Mouse (Mus musculus) midbrain, postnatal 0 days (tissue): Measurements from ENCODE around the gene Ino80b. TPM values are rescaled to one million over a fixed set of nuclear protein-coding genes. Genes with fewer than 3 reads are reported as not detected.
"Not testable (repeated sequence)": the region's sequence is repeated elsewhere in the genome, so short reads cannot be mapped to it uniquely, and the experiment has no call there.

Experiments used
- ATAC-seq: fragments of 200-750 bp; cut with Nextera tagmentation; 2 replicates; pipeline ENCODE4 v1.8.0; 2017; ENCODE audit warnings: moderate number of reproducible peaks, mild to moderate bottlenecking, moderate TSS enrichment, moderate library complexity; ENCODE audit not compliant: low FRiP score
- DNase-seq: peaks from one replicate; pipeline ENCODE4 v3.0.0-alpha.2; 2015; ENCODE audit warnings: low spot score
- H3K27ac ChIP-seq: fragments of 300-500 bp; sonication (generic); 2 replicates; pipeline ENCODE4 v1.5.1; 2014; ENCODE audit warnings: low read depth, mild to moderate bottlenecking, low read length, mixed read lengths
- H3K27me3 ChIP-seq: fragments of 300-500 bp; sonication (generic); 2 replicates; pipeline ENCODE4 v1.6.1; 2014; ENCODE audit warnings: low read length, control low read depth, mixed read lengths; ENCODE audit not compliant: insufficient read depth
- H3K36me3 ChIP-seq: fragments of 300-500 bp; sonication (generic); 2 replicates; pipeline ENCODE4 v1.6.1; 2014; ENCODE audit warnings: low read length, control low read depth, mixed read lengths; ENCODE audit not compliant: insufficient read depth
- H3K4me1 ChIP-seq: fragments of 300-500 bp; sonication (generic); 2 replicates; pipeline ENCODE4 v1.6.1; 2014; ENCODE audit warnings: mild to moderate bottlenecking, control low read depth, antibody characterized with exemption, low read length, mixed read lengths; ENCODE audit not compliant: insufficient read depth
- H3K4me2 ChIP-seq: fragments of 300-500 bp; sonication (generic); 2 replicates; pipeline ENCODE4 v1.6.1; 2014; ENCODE audit warnings: low read depth, mild to moderate bottlenecking, low read length, mixed read lengths; ENCODE audit not compliant: poor library complexity, severe bottlenecking
- H3K4me3 ChIP-seq: fragments of 300-500 bp; sonication (generic); 2 replicates; pipeline ENCODE4 v1.5.1; 2014; ENCODE audit warnings: low read depth, mild to moderate bottlenecking, low read length, moderate library complexity
- H3K9ac ChIP-seq: fragments of 300-500 bp; sonication (generic); replicated peaks from 2 replicates; pipeline ENCODE4 v1.6.1; 2014; ENCODE audit warnings: mild to moderate bottlenecking, low read length, moderate library complexity, mixed read lengths; ENCODE audit not compliant: poor library complexity, severe bottlenecking
- H3K9me3 ChIP-seq: fragments of 300-500 bp; sonication (generic); 2 replicates; pipeline ENCODE4 v1.6.1; 2016; ENCODE audit warnings: low read length, control low read depth
- CTCF ChIP-seq: IDR thresholded peaks from 2 replicates; pipeline ENCODE4 v1.5.1; 2016; ENCODE audit warnings: antibody characterized with exemption, mild to moderate bottlenecking
- WGBS: fragments of 180-500 bp; shearing (Covaris S2); extraction: QIAGEN DNeasy Blood & Tissue Kit; methylation state at CpG from one replicate; pipeline ENCODE4 v1.1.7; 2014; 5-methylcytosine and 5-hydroxymethylcytosine counted together
- polyA plus RNA-seq: library from polyadenylated mRNA; unstranded; fragments of >200 nt; fragmentation: Nextera tagmentation; extraction: Ambion mirVana; gene quantifications from 2 replicates; pipeline ENCODE4 v1.2.1, GENCODE M21; 2015
- total RNA-seq: library from RNA; depleted of rRNA; stranded (reverse); fragments of >200 nt; gene quantifications from 2 replicates; pipeline ENCODE4 v1.2.3, GENCODE M21; 2014

Ino80b gene
- total and polyA plus RNA-seq, 2 experiments from 2014 or later, result 14.6 to 40.9 TPM

DNA sequence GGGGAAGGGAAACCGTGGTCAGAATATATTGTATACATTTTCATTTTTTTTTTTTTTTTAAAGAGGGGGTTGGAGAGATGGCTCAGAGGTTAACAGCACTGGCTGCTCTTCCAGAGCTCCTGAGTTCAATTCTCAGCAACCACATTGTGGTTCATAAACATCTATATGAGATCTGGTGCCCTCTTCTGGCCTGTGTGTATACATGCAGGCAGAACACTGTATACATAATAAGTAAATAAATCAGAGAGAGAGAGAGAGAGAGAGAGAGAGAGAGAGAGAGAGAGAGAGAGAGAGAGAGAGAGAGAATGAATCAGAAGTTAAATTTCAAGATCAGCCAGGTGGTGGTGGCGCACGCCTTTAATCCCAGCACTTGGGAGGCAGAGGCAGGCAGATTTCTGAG lies 34.2 kb upstream of the Ino80b start:
- not testable (repeated sequence) for H3K9ac ChIP-seq, H3K36me3 ChIP-seq, H3K4me3 ChIP-seq, ATAC-seq, H3K4me1 ChIP-seq, H3K4me2 ChIP-seq, H3K9me3 ChIP-seq, H3K27ac ChIP-seq
- WGBS, result 38% methylated on average over 3 of the region's 3 CpGs
- H3K27me3 ChIP-seq, result peaks cover 25% of the 10 kb centered on the region
- DNase-seq, result peak; percentile 85
- peak; percentile 75 for TF ChIP-seq CTCF

DNA sequence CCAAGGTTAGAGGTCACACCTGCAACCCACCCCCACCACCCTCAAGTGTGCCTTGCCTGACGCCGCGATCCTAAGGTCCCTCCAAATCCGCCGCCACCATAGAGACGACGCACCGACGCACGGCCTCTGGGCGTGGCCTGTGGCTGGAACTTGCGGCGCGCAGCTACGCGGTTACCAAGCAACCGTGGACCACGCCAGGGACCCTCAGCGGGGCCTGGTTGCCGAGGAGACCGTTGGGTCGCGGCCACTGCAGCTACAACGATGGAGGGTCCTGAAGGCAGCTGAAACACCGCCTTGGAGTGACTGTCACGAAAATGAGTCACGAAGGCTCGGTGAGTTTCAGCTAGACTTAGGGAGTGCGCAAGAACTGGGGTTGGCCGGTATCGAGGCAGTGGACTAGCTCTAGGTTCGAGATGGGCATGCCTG lies 31.0 kb upstream of the Ino80b start, which contains the start of the genes Wdr54 and 1700003E16Rik:
Gene Wdr54 (minus strand): TSS at position 139 of the 426 bp plus-strand sequence.
Gene 1700003E16Rik (plus strand): TSS at position 146 of the 426 bp plus-strand sequence.
- WGBS, result under 1% methylated on average over 32 of the region's 32 CpGs
- H3K4me2 ChIP-seq, result peak within 1 kb of the TSS; percentile 83
- peak within 1 kb of the TSS; percentile 63 for H3K9ac ChIP-seq
- peaks cover 9% of the 10 kb centered on the region; the same call in 1 of the 2 replicates for H3K4me1 ChIP-seq
- no peak for TF ChIP-seq CTCF
- ATAC-seq (peak; percentile 89), DNase-seq (peak; percentile 92)
- peak within 1 kb of the TSS; percentile 14; the same call in 1 of the 2 replicates for H3K27ac ChIP-seq
- peaks cover 11% of the 10 kb centered on the region for H3K27me3 ChIP-seq
- 0 out of 2 replicates have a peak, but pooled peaks cover 11% of the 10 kb centered on the region for H3K36me3 ChIP-seq
- no peaks in the 10 kb centered on the region for H3K9me3 ChIP-seq
- H3K4me3 ChIP-seq, result peak within 1 kb of the TSS; percentile 53

DNA sequence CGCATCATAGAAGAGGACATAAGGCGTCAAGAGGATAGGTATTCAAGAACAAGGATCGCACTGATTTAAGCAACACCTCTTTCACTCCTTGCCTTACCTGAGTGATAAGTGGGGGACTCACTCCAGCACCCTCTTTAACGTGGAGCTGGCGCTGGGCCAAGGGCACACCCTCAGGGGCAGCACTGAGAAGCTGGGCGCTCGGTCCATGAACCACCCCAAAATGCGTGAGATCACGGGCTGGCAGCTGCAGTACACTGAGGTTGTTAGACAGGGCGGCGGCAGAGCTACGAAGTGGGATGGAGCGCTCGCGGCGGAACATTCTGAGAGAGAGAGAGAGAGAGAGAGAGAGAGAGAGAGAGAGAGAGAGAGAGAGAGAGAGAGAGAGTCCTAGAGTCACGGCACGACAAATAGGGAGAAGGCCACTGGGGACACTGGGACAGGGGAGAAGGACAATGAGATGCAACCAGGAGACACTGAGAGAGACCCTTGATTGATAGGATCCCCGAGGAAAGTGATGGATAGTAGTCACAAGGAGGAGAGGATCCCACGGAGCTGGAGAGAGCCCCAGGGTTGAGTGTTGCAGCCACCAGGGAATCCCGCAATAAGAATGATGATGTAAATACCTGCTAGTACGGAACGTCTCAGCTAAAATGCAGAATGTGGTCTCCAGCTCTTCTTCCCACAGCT lies 30.5 kb upstream of the Ino80b start:
- Histone ChIP-seq H3K9ac (peak overlapping the region; percentile 63), H3K4me3 (peak overlapping the region; percentile 53), H3K27ac (peak overlapping the region; percentile 14; the same call in 1 of the 2 replicates), H3K4me2 (peak overlapping the region; percentile 83), H3K9me3 (no peaks in the 10 kb centered on the region), H3K4me1 (peaks cover 9% of the 10 kb centered on the region; the same call in 1 of the 2 replicates), H3K36me3 (0 out of 2 replicates have a peak, but pooled peaks cover 11% of the 10 kb centered on the region), H3K27me3 (peaks cover 6% of the 10 kb centered on the region)
- 8% methylated on average over 23 of the region's 23 CpGs for WGBS
- DNase-seq (peak; percentile 38), ATAC-seq (peak; percentile 48)
- no peak; the same call in 1 of the 2 replicates for TF ChIP-seq CTCF

DNA sequence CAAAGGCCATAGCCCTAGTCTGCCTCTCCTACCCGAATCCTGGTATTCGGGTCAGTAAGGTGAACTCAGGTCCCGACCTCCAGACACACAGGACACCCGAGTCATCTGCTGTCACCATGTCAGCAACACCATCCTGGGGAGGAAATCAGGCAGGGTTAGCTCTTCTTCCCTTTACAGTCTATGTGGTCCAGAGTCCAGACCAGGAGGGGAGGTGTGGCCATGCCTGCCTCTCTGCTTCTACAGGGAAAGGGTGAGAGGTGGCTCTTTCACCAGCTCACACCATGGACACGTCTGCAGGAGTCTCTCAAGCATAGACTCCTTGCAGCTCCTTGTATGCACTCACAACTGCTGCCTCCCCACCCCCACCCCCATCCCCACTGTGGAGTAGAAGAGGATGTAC lies 28.3 kb upstream of the Ino80b start:
- no peak for ATAC-seq
- Histone ChIP-seq H3K4me3 (no peak overlapping the region), H3K36me3 (0 out of 2 replicates have a peak, but pooled peaks cover 11% of the 10 kb centered on the region), H3K27me3 (no peaks in the 10 kb centered on the region), H3K9me3 (no peaks in the 10 kb centered on the region), H3K9ac (no peak overlapping the region), H3K4me1 (peaks cover 9% of the 10 kb centered on the region; the same call in 1 of the 2 replicates), H3K4me2 (no peak overlapping the region), H3K27ac (no peak overlapping the region)
- TF ChIP-seq CTCF, result no peak
- DNase-seq, result no peak
- WGBS, result 78% methylated on average over 5 of the region's 5 CpGs

DNA sequence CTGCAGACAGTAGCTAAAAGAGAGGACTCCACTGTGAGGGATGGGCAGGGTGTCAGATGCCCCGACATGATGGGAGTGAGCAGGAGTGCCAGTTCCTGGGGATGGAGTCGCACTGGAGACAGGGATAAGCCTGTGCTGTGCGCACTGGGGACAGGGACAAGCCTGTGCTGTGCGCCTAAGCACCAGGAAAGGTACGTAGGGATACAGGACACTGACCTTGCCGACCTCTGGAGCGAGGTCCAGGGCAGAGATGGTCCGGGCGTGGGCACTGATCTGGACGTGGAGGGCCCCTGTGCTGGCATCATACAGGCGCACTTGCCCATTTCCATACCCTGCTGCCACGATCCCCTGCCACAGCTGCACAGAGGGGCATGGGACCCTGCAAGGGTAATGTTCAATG lies 27.8 kb upstream of the Ino80b start:
- no peaks in the 10 kb centered on the region for H3K9me3 ChIP-seq
- H3K4me3 ChIP-seq, result no peak overlapping the region
- no peaks in the 10 kb centered on the region for H3K27me3 ChIP-seq
- H3K27ac ChIP-seq, result no peak overlapping the region
- WGBS, result 88% methylated on average over 12 of the region's 12 CpGs
- peaks cover 9% of the 10 kb centered on the region; the same call in 1 of the 2 replicates for H3K4me1 ChIP-seq
- ATAC-seq, result no peak
- TF ChIP-seq CTCF, result no peak
- H3K4me2 ChIP-seq, result no peak overlapping the region
- no peak overlapping the region for H3K9ac ChIP-seq
- 0 out of 2 replicates have a peak, but pooled peaks cover 13% of the 10 kb centered on the region for H3K36me3 ChIP-seq
- DNase-seq, result no peak

DNA sequence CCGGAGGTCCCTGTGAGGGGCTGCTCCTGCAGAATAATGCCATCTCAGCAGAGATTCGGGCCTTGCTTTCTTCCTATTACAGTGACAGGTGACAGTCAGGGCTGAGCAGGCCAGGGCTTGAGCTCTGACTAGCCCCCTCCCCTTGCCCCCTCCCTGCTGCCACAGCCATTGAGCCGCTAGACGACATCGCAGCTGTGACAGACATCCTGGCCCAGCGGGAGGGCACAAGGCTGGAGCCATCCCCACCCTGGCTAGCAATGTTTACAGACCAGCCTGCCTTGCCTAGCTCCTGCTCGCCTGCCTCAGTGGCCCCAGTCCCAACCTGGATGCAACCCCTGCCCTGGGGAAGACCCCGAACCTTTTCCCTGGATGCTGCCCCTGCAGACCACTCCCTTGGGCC lies 26.5 kb upstream of the Ino80b start:
- 26% methylated on average over 8 of the region's 8 CpGs for WGBS
- H3K4me2 ChIP-seq, result no peak overlapping the region

More for the DNA sequence above, 26.5 kb upstream of the Ino80b start:
- no peak overlapping the region for H3K27ac ChIP-seq
- ATAC-seq (no peak), DNase-seq (no peak)
- H3K9me3 ChIP-seq, result no peaks in the 10 kb centered on the region
- 0 out of 2 replicates have a peak, but pooled peaks cover 14% of the 10 kb centered on the region for H3K36me3 ChIP-seq
- H3K4me3 ChIP-seq, result no peak overlapping the region
- no peaks in the 10 kb centered on the region for H3K27me3 ChIP-seq
- no peak for TF ChIP-seq CTCF
- H3K4me1 ChIP-seq, result peaks cover 9% of the 10 kb centered on the region; the same call in 1 of the 2 replicates
- H3K9ac ChIP-seq, result no peak overlapping the region; the same call in 1 of the 2 replicates
